Mouse (Mus musculus) midbrain, embryonic 10.5 days (tissue): ENCODE data around the gene Ublcp1. TPM values are rescaled to one million over a fixed set of nuclear protein-coding genes. Genes with fewer than 3 reads are reported as not detected.

Experiments used
- DNase-seq: peaks from one replicate; pipeline ENCODE4 v3.0.0-alpha.2; 2017; ENCODE audit warnings: low spot score
- H3K27ac ChIP-seq: fragments of 300-500 bp; sonication (generic); replicated peaks from 2 replicates; pipeline ENCODE4 v1.5.1; 2016; ENCODE audit warnings: mild to moderate bottlenecking
- H3K27me3 ChIP-seq: fragments of 300-500 bp; sonication (generic); 2 replicates; pipeline ENCODE4 v1.6.1; 2016; ENCODE audit warnings: low read depth, mild to moderate bottlenecking; ENCODE audit not compliant: poor library complexity, severe bottlenecking
- H3K36me3 ChIP-seq: fragments of 300-500 bp; sonication (generic); 2 replicates; pipeline ENCODE4 v1.6.1; 2016; ENCODE audit warnings: mild to moderate bottlenecking, moderate library complexity
- H3K4me1 ChIP-seq: fragments of 300-500 bp; sonication (generic); 2 replicates; pipeline ENCODE4 v1.6.1; 2016
- H3K4me3 ChIP-seq: fragments of 300-500 bp; sonication (generic); 2 replicates; pipeline ENCODE4 v1.5.1; 2016; ENCODE audit warnings: mild to moderate bottlenecking, moderate library complexity
- H3K9me3 ChIP-seq: fragments of 300-500 bp; sonication (generic); replicated peaks from 2 replicates; pipeline ENCODE4 v1.6.1; 2016; ENCODE audit warnings: mild to moderate bottlenecking
- WGBS: fragments of 180-500 bp; shearing (Covaris S2); methylation state at CpG from one replicate; pipeline ENCODE4 v1.1.7; 2016; 5-methylcytosine and 5-hydroxymethylcytosine counted together
- polyA plus RNA-seq: library from polyadenylated mRNA; unstranded; fragments of >200 nt; fragmentation: Nextera tagmentation; extraction: Ambion mirVana; gene quantifications from 2 replicates; pipeline ENCODE4 v1.2.1, GENCODE M21; 2016

The Ublcp1 gene
- polyA plus RNA-seq, 1 experiment from 2014 or later = 72.3 TPM

GRCm38 (mm10) chr11:44504761-44505160 is 34.5 kb upstream of the Ublcp1 start:
- Histone ChIP-seq H3K36me3 (no peaks in the 10 kb centered on the region), H3K27me3 (no peaks in the 10 kb centered on the region), H3K27ac (no peak overlapping the region), H3K9me3 (no peaks in the 10 kb centered on the region), H3K4me1 (no peaks in the 10 kb centered on the region), H3K4me3 (no peak overlapping the region)
- DNase-seq = no peak
- WGBS = 80% methylated on average over 3 of the region's 3 CpGs

- no peak for DNase-seq
- no peaks in the 10 kb centered on the region for H3K4me1 ChIP-seq
- no peaks in the 10 kb centered on the region for H3K27me3 ChIP-seq
- H3K4me3 ChIP-seq = no peak overlapping the region
- no peaks in the 10 kb centered on the region for H3K36me3 ChIP-seq
- H3K9me3 ChIP-seq = no peaks in the 10 kb centered on the region
- H3K27ac ChIP-seq = no peak overlapping the region
- WGBS = 94% methylated on average over 7 of the region's 7 CpGs
Observed at GRCm38 (mm10) chr11:44504146-44504545, 33.8 kb upstream of the Ublcp1 start.

GRCm38 (mm10) chr11:44502931-44503330 is 32.6 kb upstream of the Ublcp1 start:
- no peaks in the 10 kb centered on the region for H3K27me3 ChIP-seq
- no peaks in the 10 kb centered on the region for H3K36me3 ChIP-seq
- no peak for DNase-seq
- no peak overlapping the region for H3K27ac ChIP-seq
- WGBS = 56% methylated on average over 5 of the region's 5 CpGs
- no peaks in the 10 kb centered on the region for H3K4me1 ChIP-seq
- no peaks in the 10 kb centered on the region for H3K9me3 ChIP-seq
- no peak overlapping the region for H3K4me3 ChIP-seq

GRCm38 (mm10) chr11:44501477-44501876 is 31.2 kb upstream of the Ublcp1 start:
- WGBS = 91% methylated on average over 2 of the region's 2 CpGs
- DNase-seq = no peak
- peaks cover under 1% of the 10 kb centered on the region for H3K4me1 ChIP-seq
- H3K4me3 ChIP-seq = no peak overlapping the region
- no peaks in the 10 kb centered on the region for H3K27me3 ChIP-seq
- H3K36me3 ChIP-seq = no peaks in the 10 kb centered on the region
- H3K9me3 ChIP-seq = no peaks in the 10 kb centered on the region
- no peak overlapping the region for H3K27ac ChIP-seq

- H3K4me1 ChIP-seq = peaks cover 5% of the 10 kb centered on the region
- DNase-seq = no peak
- WGBS = 86% methylated on average over 7 of the region's 7 CpGs
- H3K4me3 ChIP-seq = no peak overlapping the region
- no peaks in the 10 kb centered on the region for H3K27me3 ChIP-seq
- H3K27ac ChIP-seq = no peak overlapping the region
- H3K36me3 ChIP-seq = no peaks in the 10 kb centered on the region
- H3K9me3 ChIP-seq = no peaks in the 10 kb centered on the region
Observed at GRCm38 (mm10) chr11:44500966-44501365, 30.7 kb upstream of the Ublcp1 start.

DNA sequence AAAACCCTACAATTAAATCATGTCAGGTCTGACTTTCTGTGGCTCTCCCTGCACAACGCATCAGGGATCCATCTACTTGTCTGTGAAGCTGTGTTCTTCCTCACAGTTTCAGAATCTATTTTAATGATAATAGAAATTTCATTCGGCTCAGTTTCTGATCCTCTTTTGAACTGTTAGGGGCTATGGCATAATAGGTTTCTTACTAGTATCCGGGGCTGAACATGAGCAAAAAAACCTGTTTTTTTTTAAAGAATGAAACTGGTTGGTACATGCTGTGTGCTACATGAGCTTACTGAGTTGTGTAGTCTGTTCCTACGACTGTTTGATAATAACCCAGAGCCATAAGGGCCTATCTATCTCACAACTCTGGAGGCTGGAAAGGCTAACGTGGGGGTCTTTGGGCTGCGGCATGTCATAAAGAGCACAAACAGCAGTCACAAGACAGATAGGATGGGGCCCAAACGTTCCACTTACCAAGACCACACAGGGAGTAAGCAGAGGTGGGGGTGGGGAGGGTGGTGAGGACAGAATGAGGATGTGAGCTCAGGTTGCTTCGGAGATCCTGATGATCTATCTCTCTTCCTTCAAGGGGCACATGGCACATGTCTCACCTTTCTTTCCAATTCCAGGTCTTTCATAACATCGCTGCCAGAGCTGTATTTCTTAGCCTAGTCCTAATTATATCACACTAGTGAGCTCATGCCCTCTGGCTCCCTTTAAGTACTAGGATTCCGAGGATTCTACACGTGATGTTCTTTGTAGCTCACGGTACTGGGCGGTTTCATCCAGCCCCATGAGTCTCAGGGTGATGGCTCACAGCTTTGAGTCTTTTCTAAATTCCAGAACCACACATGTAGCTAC is 28.3 kb upstream of the Ublcp1 start:
- no peaks in the 10 kb centered on the region for H3K9me3 ChIP-seq
- no peak overlapping the region for H3K4me3 ChIP-seq
- no peak for DNase-seq
- WGBS = 81% methylated on average over 13 of the region's 13 CpGs
- peaks cover 7% of the 10 kb centered on the region for H3K4me1 ChIP-seq
- no peaks in the 10 kb centered on the region for H3K36me3 ChIP-seq
- no peak overlapping the region for H3K27ac ChIP-seq
- H3K27me3 ChIP-seq = no peaks in the 10 kb centered on the region

GRCm38 (mm10) chr11:44496217-44496616 is 25.9 kb upstream of the Ublcp1 start:
- no peak for DNase-seq
- H3K36me3 ChIP-seq = no peaks in the 10 kb centered on the region
- no peak overlapping the region for H3K4me3 ChIP-seq
- H3K27ac ChIP-seq = no peak overlapping the region
- H3K27me3 ChIP-seq = no peaks in the 10 kb centered on the region
- H3K4me1 ChIP-seq = peaks cover 7% of the 10 kb centered on the region
- no peaks in the 10 kb centered on the region for H3K9me3 ChIP-seq
- WGBS = 63% methylated on average over 3 of the region's 3 CpGs

- no peaks in the 10 kb centered on the region for H3K9me3 ChIP-seq
- 86% methylated on average over 5 of the region's 5 CpGs for WGBS
- no peak for DNase-seq
Observed at GRCm38 (mm10) chr11:44494643-44495323, 24.5 kb upstream of the Ublcp1 start.

DNA sequence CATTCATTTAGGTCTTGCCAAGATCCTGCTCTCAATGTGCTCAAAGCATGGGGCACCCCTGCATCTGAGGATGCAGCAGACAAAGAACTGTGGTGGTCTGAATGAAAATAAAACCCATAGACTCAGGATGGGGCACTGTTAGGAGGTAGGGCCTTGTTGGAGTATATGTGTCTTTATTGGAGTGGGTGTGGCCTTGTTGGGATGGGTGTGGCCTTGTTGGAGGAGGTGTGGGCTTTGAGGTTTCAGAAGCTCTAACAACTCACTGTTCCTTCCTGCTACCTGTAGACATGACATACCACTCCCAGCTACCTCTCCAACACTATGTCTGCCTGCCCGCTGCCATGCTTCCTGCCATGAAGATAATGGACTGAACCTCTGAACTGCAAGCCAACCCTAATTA is 18.8 kb upstream of the Ublcp1 start:
- Histone ChIP-seq H3K9me3 (no peaks in the 10 kb centered on the region), H3K36me3 (no peaks in the 10 kb centered on the region), H3K27ac (no peak overlapping the region), H3K27me3 (no peaks in the 10 kb centered on the region), H3K4me1 (no peaks in the 10 kb centered on the region), H3K4me3 (no peak overlapping the region)
- DNase-seq = no peak
- WGBS = 89% methylated on average over 1 of the region's 1 CpGs

More at GRCm38 (mm10) chr11:44494643-44495323, 24.5 kb upstream of the Ublcp1 start:
- H3K27me3 ChIP-seq = no peaks in the 10 kb centered on the region
- no peak overlapping the region for H3K27ac ChIP-seq
- H3K4me3 ChIP-seq = no peak overlapping the region
- H3K4me1 ChIP-seq = peaks cover 7% of the 10 kb centered on the region
- no peaks in the 10 kb centered on the region for H3K36me3 ChIP-seq

DNA sequence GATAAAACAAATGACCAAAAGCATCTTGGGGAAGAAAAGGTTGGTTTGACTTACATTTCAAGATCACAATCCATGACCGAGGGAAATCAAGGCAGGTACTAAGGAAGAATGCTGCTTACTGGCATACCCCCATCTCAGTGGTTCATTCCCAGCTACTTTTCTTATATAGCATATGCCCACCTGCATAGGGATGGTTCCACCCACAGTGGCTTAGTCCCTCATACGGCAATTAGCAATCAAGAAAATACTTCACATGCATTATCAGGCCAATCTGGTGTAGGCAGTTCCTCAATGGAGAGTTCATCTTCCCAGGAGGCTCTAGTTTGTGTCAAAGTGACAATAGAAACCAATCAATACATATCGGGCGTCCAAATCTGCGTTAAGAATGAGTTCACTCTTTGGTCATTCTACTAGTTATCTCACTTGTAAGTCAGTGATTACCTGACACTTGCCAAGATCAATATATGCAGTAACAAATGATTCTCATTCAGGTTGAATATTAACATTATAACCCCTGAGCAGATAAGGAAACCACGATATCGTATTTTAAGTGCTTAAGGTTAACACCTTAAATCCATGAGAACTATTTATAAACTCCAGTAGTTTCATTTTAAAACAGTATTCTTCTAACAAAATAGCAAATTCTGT is 14.9 kb upstream of the Ublcp1 start:
- Histone ChIP-seq H3K36me3 (no peaks in the 10 kb centered on the region), H3K27ac (no peak overlapping the region), H3K4me3 (no peak overlapping the region), H3K27me3 (no peaks in the 10 kb centered on the region), H3K9me3 (no peaks in the 10 kb centered on the region), H3K4me1 (no peaks in the 10 kb centered on the region)
- no peak for DNase-seq
- 93% methylated on average over 7 of the region's 7 CpGs for WGBS

- Histone ChIP-seq H3K27ac (no peak overlapping the region), H3K27me3 (no peaks in the 10 kb centered on the region), H3K9me3 (no peaks in the 10 kb centered on the region), H3K36me3 (no peaks in the 10 kb centered on the region), H3K4me3 (no peak overlapping the region), H3K4me1 (no peaks in the 10 kb centered on the region)
- 87% methylated on average over 6 of the region's 6 CpGs for WGBS
- no peak for DNase-seq
Observed at GRCm38 (mm10) chr11:44480246-44480645, 9.9 kb upstream of the Ublcp1 start.

DNA sequence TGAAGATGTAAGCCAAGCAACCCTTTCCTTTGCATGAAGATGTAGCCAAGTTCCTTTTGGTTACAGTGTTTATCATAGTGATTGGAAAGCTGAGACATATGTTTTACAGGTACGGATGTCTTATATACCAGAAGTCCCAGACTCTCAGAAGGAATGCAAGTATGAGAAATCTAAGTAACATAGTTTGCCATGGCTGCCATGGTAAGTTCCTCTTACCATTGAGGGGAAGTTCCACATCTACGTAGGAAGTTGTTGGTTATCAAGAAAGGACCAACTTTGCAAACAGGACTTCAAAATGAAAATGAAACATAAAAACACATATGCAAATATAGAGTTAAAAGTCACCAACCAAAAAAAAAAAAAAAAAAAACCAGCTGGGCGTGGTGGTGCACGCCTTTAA is 8.1 kb upstream of the Ublcp1 start:
- H3K36me3 ChIP-seq = no peaks in the 10 kb centered on the region
- no peak overlapping the region for H3K27ac ChIP-seq
- no peaks in the 10 kb centered on the region for H3K9me3 ChIP-seq
- 90% methylated on average over 4 of the region's 4 CpGs for WGBS
- no peaks in the 10 kb centered on the region for H3K27me3 ChIP-seq
- no peak overlapping the region for H3K4me3 ChIP-seq
- no peak for DNase-seq
- no peaks in the 10 kb centered on the region for H3K4me1 ChIP-seq

DNA sequence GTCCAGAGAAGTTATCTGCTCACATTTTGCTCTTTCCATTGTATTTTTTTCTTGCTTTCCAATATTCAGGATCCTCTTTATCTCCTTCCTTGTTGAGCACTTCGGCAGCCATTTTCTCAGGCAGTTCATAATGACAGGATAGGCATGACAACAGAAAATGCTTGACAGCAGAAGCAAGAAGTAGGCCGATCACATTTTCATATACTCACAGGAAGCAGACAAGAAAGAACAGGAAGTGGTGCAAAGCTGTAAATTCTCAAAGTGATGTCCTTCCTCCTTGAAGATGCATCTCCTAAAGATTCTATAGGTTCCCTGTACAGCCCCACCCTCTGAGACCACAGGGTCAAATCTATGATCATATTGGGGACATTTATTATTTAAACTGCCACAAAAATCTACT is 6.1 kb upstream of the Ublcp1 start:
- WGBS = 90% methylated on average over 2 of the region's 2 CpGs
- H3K9me3 ChIP-seq = no peaks in the 10 kb centered on the region
- DNase-seq = no peak

More for the DNA sequence above, 6.1 kb upstream of the Ublcp1 start:
- no peak overlapping the region for H3K4me3 ChIP-seq
- H3K27me3 ChIP-seq = no peaks in the 10 kb centered on the region
- peaks cover 6% of the 10 kb centered on the region for H3K4me1 ChIP-seq
- no peaks in the 10 kb centered on the region for H3K36me3 ChIP-seq
- no peak overlapping the region for H3K27ac ChIP-seq
